Mouse (Mus musculus): ENCODE results near the gene Slc48a1.

DNA sequence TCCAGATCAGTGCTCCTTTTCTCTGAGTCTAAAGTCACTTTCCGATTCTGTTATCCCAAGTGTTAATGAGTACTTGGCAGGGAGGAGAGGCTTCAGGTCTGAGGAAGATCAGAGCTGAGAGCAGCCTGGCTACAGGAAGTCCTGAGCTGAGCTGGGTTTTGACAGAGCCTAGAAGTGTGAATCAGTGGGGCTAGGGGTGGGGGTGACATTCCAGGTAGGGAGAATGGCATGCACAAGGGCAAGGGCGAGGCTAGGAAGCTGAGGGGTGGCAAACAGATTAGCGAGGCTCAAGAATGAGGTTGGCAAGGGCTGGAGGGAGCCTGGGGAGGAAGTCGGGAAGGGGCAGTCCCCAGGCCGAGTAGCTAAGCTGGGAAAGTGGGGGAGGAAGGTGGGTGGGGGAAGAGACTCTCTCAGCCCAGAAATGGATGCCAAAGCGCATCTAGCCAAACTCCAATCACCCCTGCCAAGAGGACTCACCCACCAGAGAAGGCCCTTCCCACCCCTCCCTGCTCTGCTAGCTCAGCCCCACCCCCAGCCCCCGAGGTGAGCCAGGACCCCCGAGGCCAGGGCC lies 59.3 kb downstream of the Slc48a1 start:
- no peak for TF ChIP-seq CTCF (conservative IDR thresholded peaks at IDR 0.05; ENCODE audit: low read length)
- no peak for TF ChIP-seq POU5F1 (IDR thresholded peaks at IDR 0.05; ENCODE audit: borderline replicate concordance, low read length)
- no peak for TF ChIP-seq NANOG (IDR thresholded peaks at IDR 0.05; ENCODE audit: borderline replicate concordance, low read length)
